Mouse (Mus musculus) spleen, adult 2 months (tissue): Measurements from ENCODE around the gene Tet2.

Experiments used
- CTCF ChIP-seq: fragments of 200-500 bp; IDR thresholded peaks from 2 replicates; pipeline ENCODE4 v1.5.1; 2011; ENCODE audit warnings: mild to moderate bottlenecking, inconsistent platforms; ENCODE audit not compliant: insufficient read depth, insufficient read length, insufficient replicate concordance; ENCODE audit errors: extremely low read depth
- POLR2A ChIP-seq: fragments of 200-500 bp; IDR thresholded peaks from 2 replicates; pipeline ENCODE4 v1.6.1; 2011; ENCODE audit warnings: low read depth, low read length, inconsistent platforms

- no peak for TF ChIP-seq CTCF
- no peak for TF ChIP-seq POLR2A
Observed at GRCm38 (mm10) chr3:133526119-133526723, 18.7 kb downstream of the Tet2 start.
